Mouse (Mus musculus) adrenal gland, adult (tissue): ENCODE data around the gene Gm16434.
"Not testable (repeated sequence)": the region's sequence is repeated elsewhere in the genome, so short reads cannot be mapped to it uniquely, and the experiment has no call there.

Experiments used
- DNase-seq, 2 experiments: peaks; one replicate each; pipeline ENCODE4 v3.0.0; 2022 to 2023; ENCODE audit warnings: low spot score in 1 of 2; ENCODE audit not compliant: inconsistent age in 2 of 2

The Gm16434 gene

DNA sequence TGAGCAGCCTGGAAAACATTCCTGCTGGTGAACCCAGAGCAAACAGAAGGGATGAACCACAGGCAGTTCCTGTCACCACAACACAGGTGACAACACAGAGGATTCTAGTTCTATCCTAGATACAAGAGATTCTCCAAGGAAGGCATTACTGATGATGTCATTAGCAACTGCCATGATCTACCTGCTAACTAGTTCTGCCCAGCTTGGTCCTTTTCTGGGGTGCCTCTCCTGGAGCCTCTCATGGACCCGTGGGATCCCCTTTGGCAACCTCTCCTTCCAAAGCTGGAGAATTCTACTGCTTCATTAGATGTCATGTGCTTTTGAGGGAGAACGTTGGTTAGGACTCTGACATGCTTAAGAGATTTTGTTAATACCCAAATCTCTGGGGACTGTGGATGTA, at the start of gene Gm16434:
Gene Gm16434 (minus strand): TSS at position 101 of the 400 bp plus-strand sequence.
- not testable (repeated sequence) for DNase-seq

DNA sequence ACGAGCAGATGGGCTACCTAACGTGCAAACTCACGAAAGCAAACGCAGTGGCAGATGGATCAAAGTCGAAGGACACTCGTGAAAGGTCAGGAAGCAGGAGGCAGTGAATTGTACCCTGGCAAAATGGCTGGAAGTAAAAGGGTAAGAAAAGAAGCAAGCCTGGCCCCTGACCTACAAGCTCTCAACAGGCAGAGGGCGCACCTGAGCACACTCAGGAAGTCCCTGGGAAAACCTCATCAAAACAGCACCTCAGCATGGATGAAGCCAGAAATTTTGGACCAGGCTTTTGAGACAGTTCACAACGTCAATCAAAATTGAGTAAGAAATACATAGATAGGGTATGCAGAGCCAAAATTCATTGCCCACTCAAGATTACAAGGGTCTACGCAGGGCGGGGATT, 49.2 kb upstream of the Gm16434 start:
- DNase-seq, result peak; percentile 11 to 58

DNA sequence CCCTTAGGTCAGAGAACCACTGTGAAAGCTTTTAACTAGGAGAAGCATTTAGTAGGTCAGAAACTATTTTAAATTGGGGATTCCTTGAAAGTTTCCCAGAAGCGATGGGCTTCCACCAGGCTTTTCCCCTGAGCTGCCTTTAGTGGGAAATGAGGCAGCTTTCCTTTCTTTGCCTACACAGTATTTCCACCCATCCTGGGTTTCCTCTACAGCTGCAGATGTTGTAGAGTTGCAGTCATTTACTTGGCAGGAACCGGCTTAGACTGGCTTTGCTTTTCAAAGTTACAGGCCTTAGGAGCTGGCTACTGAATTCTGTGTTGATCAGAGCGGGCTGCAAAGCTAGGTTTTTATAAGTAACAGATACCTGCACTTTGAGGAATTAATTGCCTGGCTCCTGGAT, 5.7 kb upstream of the Gm16434 start:
- peak in 1 of 2 experiments; percentile 23 for DNase-seq

DNA sequence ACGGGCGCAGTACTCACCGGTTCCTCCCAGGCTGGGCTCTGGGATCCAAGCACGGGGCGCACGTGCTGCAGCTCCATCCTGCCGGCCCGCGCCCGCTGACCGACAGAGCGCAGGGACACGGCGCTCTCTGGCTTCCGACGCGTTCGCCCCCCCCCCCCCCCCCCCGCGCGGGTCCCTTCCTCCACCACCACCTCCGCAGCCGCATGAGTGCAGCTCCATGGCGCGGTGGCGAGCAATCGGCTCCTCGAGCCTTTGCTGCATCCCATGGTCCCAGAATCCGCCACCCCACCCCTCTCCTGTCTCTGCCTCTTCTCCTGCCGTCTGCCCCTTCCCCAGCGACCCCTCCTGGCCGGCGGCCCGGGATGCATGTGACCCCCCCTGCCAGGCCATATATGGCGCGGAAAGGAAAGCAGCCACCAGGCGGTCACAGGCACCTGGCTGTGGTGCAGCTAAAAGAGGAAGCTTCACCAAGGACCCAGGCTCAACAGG, 19.8 kb downstream of the Gm16434 start, which contains the start of gene Gm3512:
Gene Gm3512 (minus strand): TSS at position 51 of the 489 bp plus-strand sequence.
- peak; percentile 5 to 32 for DNase-seq
